Mouse (Mus musculus) stomach, embryonic 16.5 days (tissue): ENCODE results near the gene Kdm1a. TPM values are rescaled to one million over a fixed set of nuclear protein-coding genes. Genes with fewer than 3 reads are reported as not detected.

Source experiments
- ATAC-seq: fragments of 200-750 bp; cut with Nextera tagmentation; 2 replicates; pipeline ENCODE4 v1.8.0; 2017; ENCODE audit warnings: moderate number of reproducible peaks, moderate TSS enrichment; ENCODE audit not compliant: insufficient read depth, low FRiP score
- H3K27ac ChIP-seq: fragments of 300-500 bp; sonication (generic); 2 replicates; pipeline ENCODE4 v1.5.1; 2014; ENCODE audit warnings: low read length
- H3K27me3 ChIP-seq: fragments of 300-500 bp; sonication (generic); 2 replicates; pipeline ENCODE4 v1.6.1; 2014; ENCODE audit warnings: low read length, control low read depth, mixed read lengths; ENCODE audit not compliant: control insufficient read depth, insufficient read depth
- H3K36me3 ChIP-seq: fragments of 300-500 bp; sonication (generic); 2 replicates; pipeline ENCODE4 v1.6.1; 2014; ENCODE audit warnings: low read length; ENCODE audit not compliant: control insufficient read depth, insufficient read depth
- H3K4me1 ChIP-seq: fragments of 300-500 bp; sonication (generic); 2 replicates; pipeline ENCODE4 v1.6.1; 2014; ENCODE audit warnings: low read length, control low read depth, mixed read lengths; ENCODE audit not compliant: control insufficient read depth, insufficient read depth
- H3K4me2 ChIP-seq: fragments of 300-500 bp; sonication (generic); 2 replicates; pipeline ENCODE4 v1.6.1; 2014; ENCODE audit warnings: low read depth, low read length, mixed read lengths
- H3K4me3 ChIP-seq: fragments of 300-500 bp; sonication (generic); replicated peaks from 2 replicates; pipeline ENCODE4 v1.5.1; 2014; ENCODE audit warnings: mild to moderate bottlenecking, low read length
- H3K9ac ChIP-seq: fragments of 300-500 bp; sonication (generic); 2 replicates; pipeline ENCODE4 v1.6.1; 2014; ENCODE audit warnings: low read length
- H3K9me3 ChIP-seq: fragments of 300-500 bp; sonication (generic); replicated peaks from 2 replicates; pipeline ENCODE4 v1.6.1; 2016; ENCODE audit warnings: low read length, control low read depth; ENCODE audit not compliant: control insufficient read depth
- WGBS: fragments of 180-500 bp; shearing (Covaris S2); extraction: QIAGEN DNeasy Blood & Tissue Kit; methylation state at CpG from one replicate; pipeline ENCODE4 v1.1.7; 2014; 5-methylcytosine and 5-hydroxymethylcytosine counted together
- polyA plus RNA-seq: library from polyadenylated mRNA; unstranded; fragments of >200 nt; fragmentation: Nextera tagmentation; extraction: Ambion mirVana; gene quantifications from 2 replicates; pipeline ENCODE4 v1.2.1, GENCODE M21; 2015

Kdm1a gene
- polyA plus RNA-seq, 1 experiment from 2014 or later: 18.9 TPM

GRCm38 (mm10) chr4:136559690-136560089, 42.8 kb downstream of the Kdm1a start:
- peaks cover 3% of the 10 kb centered on the region; the same call in 1 of the 2 replicates for H3K4me1 ChIP-seq
- H3K4me3 ChIP-seq: no peak overlapping the region
- no peaks in the 10 kb centered on the region for H3K9me3 ChIP-seq
- no peak for ATAC-seq
- peaks cover 22% of the 10 kb centered on the region for H3K36me3 ChIP-seq
- H3K27me3 ChIP-seq: no peaks in the 10 kb centered on the region
- no peak overlapping the region for H3K9ac ChIP-seq
- WGBS: 83% methylated on average over 2 of the region's 2 CpGs
- no peak overlapping the region for H3K4me2 ChIP-seq
- no peak overlapping the region for H3K27ac ChIP-seq

GRCm38 (mm10) chr4:136557638-136558037, 44.9 kb downstream of the Kdm1a start:
- Histone ChIP-seq H3K4me3 (no peak overlapping the region), H3K9ac (no peak overlapping the region), H3K27me3 (no peaks in the 10 kb centered on the region), H3K36me3 (peaks cover 23% of the 10 kb centered on the region), H3K9me3 (no peaks in the 10 kb centered on the region), H3K4me2 (no peak overlapping the region), H3K27ac (no peak overlapping the region), H3K4me1 (peaks cover 3% of the 10 kb centered on the region; the same call in 1 of the 2 replicates)
- 79% methylated on average over 2 of the region's 2 CpGs for WGBS
- no peak for ATAC-seq

GRCm38 (mm10) chr4:136553108-136553507, 49.4 kb downstream of the Kdm1a start:
- Histone ChIP-seq H3K4me1 (no peaks in the 10 kb centered on the region; the same call in 1 of the 2 replicates), H3K36me3 (peaks cover 8% of the 10 kb centered on the region; the same call in 1 of the 2 replicates), H3K27ac (no peak overlapping the region), H3K27me3 (no peaks in the 10 kb centered on the region), H3K9ac (no peak overlapping the region), H3K9me3 (no peaks in the 10 kb centered on the region), H3K4me2 (no peak overlapping the region), H3K4me3 (no peak overlapping the region)
- 52% methylated on average over 1 of the region's 1 CpGs for WGBS
- ATAC-seq: no peak

GRCm38 (mm10) chr4:136548381-136548801, 54.1 kb downstream of the Kdm1a start:
- H3K27ac ChIP-seq: no peak overlapping the region
- no peaks in the 10 kb centered on the region for H3K9me3 ChIP-seq
- H3K4me2 ChIP-seq: no peak overlapping the region
- no peaks in the 10 kb centered on the region for H3K27me3 ChIP-seq
- H3K36me3 ChIP-seq: peaks cover 12% of the 10 kb centered on the region; the same call in 1 of the 2 replicates
- no peak for ATAC-seq
- no peak overlapping the region for H3K9ac ChIP-seq
- H3K4me1 ChIP-seq: no peaks in the 10 kb centered on the region; the same call in 1 of the 2 replicates
- H3K4me3 ChIP-seq: no peak overlapping the region
- WGBS: 85% methylated on average over 1 of the region's 1 CpGs

- WGBS: 78% methylated on average over 1 of the region's 1 CpGs
- Histone ChIP-seq H3K27ac (no peak overlapping the region), H3K27me3 (no peaks in the 10 kb centered on the region), H3K9ac (no peak overlapping the region), H3K4me2 (no peak overlapping the region), H3K4me1 (no peaks in the 10 kb centered on the region; the same call in 1 of the 2 replicates), H3K9me3 (no peaks in the 10 kb centered on the region), H3K4me3 (no peak overlapping the region), H3K36me3 (peaks cover 12% of the 10 kb centered on the region; the same call in 1 of the 2 replicates)
- ATAC-seq: no peak
These were observed 54.8 kb downstream of the Kdm1a start for GRCm38 (mm10) chr4:136547721-136548120.

- peaks cover 4% of the 10 kb centered on the region; the same call in 1 of the 2 replicates for H3K36me3 ChIP-seq
- no peaks in the 10 kb centered on the region for H3K9me3 ChIP-seq
- no peak overlapping the region; the same call in 1 of the 2 replicates for H3K27ac ChIP-seq
- no peak overlapping the region for H3K4me3 ChIP-seq
- no peaks in the 10 kb centered on the region; the same call in 1 of the 2 replicates for H3K4me1 ChIP-seq
- H3K27me3 ChIP-seq: no peaks in the 10 kb centered on the region
- 60% methylated on average over 3 of the region's 3 CpGs for WGBS
- H3K4me2 ChIP-seq: no peak overlapping the region
- H3K9ac ChIP-seq: no peak overlapping the region
- no peak for ATAC-seq
These were observed 56.1 kb downstream of the Kdm1a start for GRCm38 (mm10) chr4:136546279-136547045.

- Histone ChIP-seq H3K4me1 (no peaks in the 10 kb centered on the region; the same call in 1 of the 2 replicates), H3K27ac (no peak overlapping the region), H3K36me3 (peaks cover 9% of the 10 kb centered on the region; the same call in 1 of the 2 replicates), H3K9me3 (no peaks in the 10 kb centered on the region), H3K9ac (no peak overlapping the region), H3K4me2 (no peak overlapping the region), H3K27me3 (no peaks in the 10 kb centered on the region), H3K4me3 (no peak overlapping the region)
- 83% methylated on average over 3 of the region's 3 CpGs for whole genome bisulfite sequencing
- no peak for ATAC-seq
These were observed 57.4 kb downstream of the Kdm1a start for GRCm38 (mm10) chr4:136545151-136545550.

- no peak overlapping the region for H3K4me3 ChIP-seq
- H3K9me3 ChIP-seq: no peaks in the 10 kb centered on the region
- no peaks in the 10 kb centered on the region for H3K4me1 ChIP-seq
- H3K4me2 ChIP-seq: no peak overlapping the region
- H3K27ac ChIP-seq: no peak overlapping the region
- 17% methylated on average over 4 of the region's 4 CpGs for WGBS
- no peak overlapping the region for H3K9ac ChIP-seq
- H3K36me3 ChIP-seq: no peaks in the 10 kb centered on the region
- H3K27me3 ChIP-seq: no peaks in the 10 kb centered on the region
- ATAC-seq: peak; percentile 56; the same call in 1 of the 2 replicates
These were observed 76.1 kb downstream of the Kdm1a start for GRCm38 (mm10) chr4:136526412-136526811.

- no peaks in the 10 kb centered on the region for H3K27me3 ChIP-seq
- H3K4me1 ChIP-seq: no peaks in the 10 kb centered on the region
- H3K36me3 ChIP-seq: no peaks in the 10 kb centered on the region
- no peak for ATAC-seq
- H3K27ac ChIP-seq: no peak overlapping the region
- H3K4me3 ChIP-seq: no peak overlapping the region
- no peak overlapping the region for H3K9ac ChIP-seq
- WGBS: 86% methylated on average over 2 of the region's 2 CpGs
- no peaks in the 10 kb centered on the region for H3K9me3 ChIP-seq
- no peak overlapping the region for H3K4me2 ChIP-seq
These were observed 78.2 kb downstream of the Kdm1a start for GRCm38 (mm10) chr4:136524309-136524708.
